Mouse (Mus musculus): ENCODE results near the gene Hnf1b. TPM values are rescaled to one million over a fixed set of nuclear protein-coding genes. Genes with fewer than 3 reads are reported as not detected.

The Hnf1b gene
- polyA plus RNA-seq (2014; fragmentation: Illumina TruSeq; extraction: RNeasy Lipid Tissue Mini Kit (QIAGEN cat#74804); ENCODE audit: low read depth, low replicate concordance), result not detected

GRCm38 (mm10) chr11:83849529-83850335, at the start of gene Hnf1b:
TSS of gene Hnf1b (plus strand) at chr11:83850063.

GRCm38 (mm10) chr11:83941950-83942840, 92.3 kb downstream of the Hnf1b start, which contains the start of gene Ddx52:
TSS of gene Ddx52 (plus strand) at chr11:83942062.

Other genes starting within 250 kb of the Hnf1b start
- not detected for gene Rpl9-ps1, start 204.4 kb upstream of the Hnf1b start, polyA plus RNA-seq (2014; fragmentation: Illumina TruSeq; extraction: RNeasy Lipid Tissue Mini Kit (QIAGEN cat#74804); ENCODE audit: low read depth, low replicate concordance)
- 1.5 TPM for gene Ccl3, start 200.7 kb upstream of the Hnf1b start, polyA plus RNA-seq (2014; fragmentation: Illumina TruSeq; extraction: RNeasy Lipid Tissue Mini Kit (QIAGEN cat#74804); ENCODE audit: low read depth, low replicate concordance)
- not detected for gene Ccl4, start 187.5 kb upstream of the Hnf1b start, polyA plus RNA-seq (2014; fragmentation: Illumina TruSeq; extraction: RNeasy Lipid Tissue Mini Kit (QIAGEN cat#74804); ENCODE audit: low read depth, low replicate concordance)
- gene Wfdc17, start 146.1 kb upstream of the Hnf1b start, polyA plus RNA-seq (2014; fragmentation: Illumina TruSeq; extraction: RNeasy Lipid Tissue Mini Kit (QIAGEN cat#74804); ENCODE audit: low read depth, low replicate concordance), result 8.0 TPM
- not detected for gene Wfdc18, start 141.0 kb upstream of the Hnf1b start, polyA plus RNA-seq (2014; fragmentation: Illumina TruSeq; extraction: RNeasy Lipid Tissue Mini Kit (QIAGEN cat#74804); ENCODE audit: low read depth, low replicate concordance)
- not detected for gene Wfdc21, start 103.1 kb upstream of the Hnf1b start, polyA plus RNA-seq (2014; fragmentation: Illumina TruSeq; extraction: RNeasy Lipid Tissue Mini Kit (QIAGEN cat#74804); ENCODE audit: low read depth, low replicate concordance)
- gene Heatr6, start 96.4 kb upstream of the Hnf1b start, polyA plus RNA-seq (2014; fragmentation: Illumina TruSeq; extraction: RNeasy Lipid Tissue Mini Kit (QIAGEN cat#74804); ENCODE audit: low read depth, low replicate concordance), result 4.7 TPM
- 71.7 TPM for gene Ddx52, start 92.0 kb downstream of the Hnf1b start, polyA plus RNA-seq (2014; fragmentation: Illumina TruSeq; extraction: RNeasy Lipid Tissue Mini Kit (QIAGEN cat#74804); ENCODE audit: low read depth, low replicate concordance)
- 38.0 TPM for gene Synrg, start 114.4 kb downstream of the Hnf1b start, polyA plus RNA-seq (2014; fragmentation: Illumina TruSeq; extraction: RNeasy Lipid Tissue Mini Kit (QIAGEN cat#74804); ENCODE audit: low read depth, low replicate concordance)
- gene Dusp14, start 219.2 kb downstream of the Hnf1b start, polyA plus RNA-seq (2014; fragmentation: Illumina TruSeq; extraction: RNeasy Lipid Tissue Mini Kit (QIAGEN cat#74804); ENCODE audit: low read depth, low replicate concordance), result 4.3 TPM